Mouse (Mus musculus) naive thymus-derived CD4-positive, alpha-beta T cell, adult 2 months (primary cell): ENCODE results near the gene Utp3.
"Not testable (repeated sequence)": the region's sequence is repeated elsewhere in the genome, so short reads cannot be mapped to it uniquely, and the experiment has no call there.

Experiments
- DNase-seq: peaks from one replicate; pipeline ENCODE4 v3.0.0-alpha.2; 2011; ENCODE audit warnings: low read depth

Utp3 gene

DNA sequence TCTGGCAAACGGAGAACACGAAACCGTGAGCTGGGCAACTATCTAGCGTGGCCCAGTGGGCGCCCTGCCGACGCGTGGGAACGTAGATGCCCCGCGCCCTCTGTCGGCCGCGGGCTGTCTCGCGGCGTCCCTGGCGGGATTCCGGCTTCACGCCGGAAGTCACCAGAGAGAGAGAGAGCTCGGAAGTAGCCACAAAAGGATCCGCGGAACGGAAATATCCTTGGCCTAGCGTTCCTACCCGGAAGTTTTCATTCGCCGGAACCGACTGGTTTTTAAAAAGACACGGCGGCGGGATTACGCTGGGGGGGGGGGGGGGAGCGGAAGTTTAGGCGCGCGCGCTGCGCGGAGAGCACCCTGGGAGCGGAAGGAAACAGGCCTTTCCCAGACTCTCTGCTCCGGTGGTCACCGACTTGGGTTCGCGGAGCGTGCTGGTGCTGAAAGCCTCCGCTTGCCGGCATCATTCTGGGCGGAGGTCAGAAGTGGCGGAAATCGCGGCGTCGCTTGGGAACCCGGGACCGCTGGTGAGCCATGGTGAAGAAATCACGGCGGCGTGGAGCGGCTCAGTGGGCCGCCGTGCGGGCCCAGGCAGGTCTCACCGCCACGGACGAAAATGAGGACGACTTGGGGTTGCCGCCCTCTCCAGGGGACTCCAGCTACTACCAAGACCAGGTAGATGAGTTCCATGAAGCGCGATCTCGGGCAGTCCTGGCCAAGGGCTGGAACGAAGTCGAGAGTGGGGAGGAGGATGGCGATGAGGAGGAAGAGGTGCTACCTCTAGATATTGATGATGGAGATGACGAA lies at the start of gene Utp3:
Utp3 (plus strand) TSS at position 377 of the 801 bp plus-strand sequence.
- peak; percentile 100 for DNase-seq

GRCm38 (mm10) chr5:88508555-88508954 lies 45.7 kb upstream of the Utp3 start:
- DNase-seq, result no peak

- DNase-seq, result no peak
These were observed 45.3 kb upstream of the Utp3 start for GRCm38 (mm10) chr5:88508990-88509389.

GRCm38 (mm10) chr5:88519232-88519631 lies 35.0 kb upstream of the Utp3 start:
- peak; percentile 72 for DNase-seq

DNA sequence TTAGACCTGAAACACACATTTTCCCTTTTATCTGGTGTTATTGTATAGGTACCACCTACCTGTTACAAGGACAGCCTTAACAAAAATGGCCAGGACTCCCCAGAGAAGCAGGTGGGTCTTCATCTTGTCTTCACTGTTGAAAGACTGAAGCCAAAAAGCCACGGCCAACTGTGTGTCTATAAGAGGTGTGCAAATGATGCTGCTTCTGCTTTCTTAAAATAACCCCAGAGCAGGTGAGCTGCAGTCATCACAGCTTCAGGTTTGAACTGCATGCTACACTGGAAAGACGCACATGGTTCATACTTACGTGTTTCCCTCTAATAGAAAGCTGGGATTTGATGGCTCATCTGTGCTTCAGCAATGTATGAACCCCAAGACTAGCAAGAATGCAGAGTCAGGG lies 26.6 kb upstream of the Utp3 start, which contains the start of gene Jchain:
Jchain (minus strand) TSS at position 235 of the 400 bp plus-strand sequence.
- DNase-seq, result no peak

GRCm38 (mm10) chr5:88530908-88531307 lies 23.4 kb upstream of the Utp3 start:
- DNase-seq, result no peak

GRCm38 (mm10) chr5:88534697-88535096 lies 19.6 kb upstream of the Utp3 start:
- no peak for DNase-seq

DNA sequence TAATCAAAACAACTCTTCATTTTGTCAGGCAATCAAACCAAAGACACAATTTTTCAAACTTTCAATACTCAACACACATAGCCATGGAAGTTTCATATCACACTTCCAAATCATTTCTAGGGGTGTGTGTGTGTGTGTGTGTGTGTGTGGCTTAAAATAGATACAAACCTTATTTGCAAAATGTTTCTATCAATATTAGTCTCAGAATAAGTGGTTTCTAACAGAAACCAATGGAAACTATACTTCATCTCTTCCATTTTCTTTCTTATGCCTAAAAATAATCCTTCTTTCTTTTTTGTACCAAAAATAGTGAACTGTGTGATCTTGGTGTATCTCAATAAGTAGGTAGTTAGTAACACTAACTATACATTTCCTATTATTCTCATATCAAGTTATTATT lies 13.4 kb upstream of the Utp3 start:
- no peak for DNase-seq

- peak; percentile 64 for DNase-seq
These were observed 11.5 kb upstream of the Utp3 start for GRCm38 (mm10) chr5:88542651-88543282.

DNA sequence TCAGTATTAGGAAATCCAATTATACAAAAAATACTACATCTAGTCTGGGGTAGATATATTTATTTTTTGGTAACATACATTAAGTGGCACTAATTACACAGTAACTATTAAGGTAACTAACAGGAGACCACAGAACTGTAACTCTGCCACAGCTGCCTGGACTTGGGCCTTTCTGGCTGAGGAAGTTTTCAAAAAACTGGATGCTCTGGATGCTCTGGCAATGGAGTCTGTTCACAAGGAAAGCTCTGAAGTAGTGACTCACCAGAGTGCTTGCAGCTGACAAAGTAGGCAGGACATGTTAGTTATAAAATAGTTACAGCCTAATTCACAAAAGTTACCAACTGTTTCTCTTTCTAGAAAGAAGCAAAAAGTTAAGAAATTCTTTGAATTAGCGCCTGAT lies 9.9 kb upstream of the Utp3 start:
- not testable (repeated sequence) for DNase-seq

DNA sequence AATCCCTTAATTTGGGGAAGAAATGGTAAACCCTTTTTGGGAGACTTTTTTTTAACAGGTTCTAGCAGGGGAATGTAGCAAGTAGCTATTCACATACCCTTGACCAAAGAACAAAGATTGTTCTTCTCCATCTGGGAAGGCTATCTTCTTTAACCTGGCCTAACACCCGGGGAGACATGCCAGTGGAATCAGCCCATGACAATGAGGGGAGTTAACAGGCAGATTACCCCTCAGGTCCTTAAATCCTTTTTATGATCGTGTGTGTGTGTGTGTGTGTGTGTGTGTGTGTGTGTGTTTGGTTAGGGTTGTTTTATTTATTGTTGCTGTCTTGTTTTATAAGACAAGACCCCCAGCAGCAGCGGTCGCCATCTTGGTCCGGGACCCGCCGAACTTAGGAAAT lies 8.7 kb upstream of the Utp3 start:
- DNase-seq, result no peak

DNA sequence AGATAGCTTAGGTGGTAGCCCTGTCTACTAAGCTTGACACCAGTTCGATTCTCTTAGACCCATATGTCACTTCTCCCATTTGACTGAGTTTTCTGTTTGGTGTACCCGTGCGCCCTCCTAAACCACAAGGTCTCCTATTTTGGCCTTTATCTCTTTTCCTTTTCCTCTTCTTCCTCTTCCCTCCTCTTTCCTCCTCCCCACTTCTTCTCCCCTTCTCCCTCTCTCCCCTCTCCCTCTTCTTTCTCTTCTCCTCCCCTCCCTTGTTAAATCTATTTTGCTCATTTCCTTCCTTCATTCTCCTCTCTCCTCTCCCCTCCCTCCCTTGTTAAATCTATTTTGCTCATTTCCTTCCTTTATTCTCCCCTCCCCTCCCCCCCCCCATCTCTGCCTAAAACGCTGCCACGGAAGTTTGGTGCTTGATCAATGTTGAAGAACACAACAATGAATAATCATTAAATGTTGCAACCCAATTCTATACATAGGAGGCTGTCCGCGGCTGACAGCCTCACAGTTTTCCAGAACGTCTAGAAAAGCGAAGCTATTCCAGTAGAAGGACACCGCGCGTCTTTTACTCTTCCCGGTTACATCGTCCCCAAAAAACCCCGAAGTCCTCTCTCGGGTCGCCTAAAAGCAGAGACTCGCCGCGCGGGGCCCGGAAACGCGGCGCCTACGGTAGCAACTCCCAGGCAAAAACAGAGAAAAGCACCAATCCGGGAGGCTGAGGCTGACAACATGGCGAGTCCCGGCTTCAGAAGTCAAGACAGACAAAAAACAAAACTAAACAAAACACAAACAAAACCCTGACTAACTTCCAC lies 784 bp upstream of the Utp3 start:
- no peak for DNase-seq

GRCm38 (mm10) chr5:88558991-88559390 lies 4.7 kb downstream of the Utp3 start:
- DNase-seq, result no peak

DNA sequence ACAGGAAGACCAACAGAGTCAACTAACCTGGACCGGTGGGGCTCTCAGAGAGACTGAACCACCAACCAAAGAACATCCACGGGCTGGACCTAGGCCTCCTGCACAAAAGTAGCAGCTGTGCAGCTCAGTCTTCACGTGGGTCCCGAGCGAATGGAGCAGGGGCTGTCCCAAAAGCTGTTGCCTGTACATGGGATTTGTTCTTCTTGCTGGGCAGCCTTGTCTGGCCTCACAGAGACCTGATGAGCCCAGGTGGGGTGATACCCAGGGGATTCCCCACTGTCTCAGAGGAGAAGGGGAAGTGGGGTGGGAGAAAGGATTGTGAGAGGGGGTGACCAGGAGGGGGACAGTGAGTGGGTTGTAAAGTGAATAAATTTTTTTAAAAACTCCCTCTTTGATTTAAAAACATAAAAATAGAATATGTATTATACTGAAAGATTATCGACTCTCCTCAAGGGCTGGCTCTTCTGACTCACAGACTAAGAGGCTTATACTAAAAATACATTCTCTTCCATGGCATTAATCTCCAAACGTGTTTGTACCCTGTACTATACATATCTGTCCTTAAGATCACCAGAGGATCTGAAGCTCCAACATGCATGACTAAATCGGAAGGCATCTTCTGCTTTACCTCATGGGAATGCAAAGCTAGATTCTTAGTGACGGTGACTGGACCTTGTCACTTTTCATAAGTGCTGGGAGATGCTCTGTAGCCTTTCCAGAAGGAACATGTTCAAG lies 7.0 kb downstream of the Utp3 start:
- no peak for DNase-seq

DNA sequence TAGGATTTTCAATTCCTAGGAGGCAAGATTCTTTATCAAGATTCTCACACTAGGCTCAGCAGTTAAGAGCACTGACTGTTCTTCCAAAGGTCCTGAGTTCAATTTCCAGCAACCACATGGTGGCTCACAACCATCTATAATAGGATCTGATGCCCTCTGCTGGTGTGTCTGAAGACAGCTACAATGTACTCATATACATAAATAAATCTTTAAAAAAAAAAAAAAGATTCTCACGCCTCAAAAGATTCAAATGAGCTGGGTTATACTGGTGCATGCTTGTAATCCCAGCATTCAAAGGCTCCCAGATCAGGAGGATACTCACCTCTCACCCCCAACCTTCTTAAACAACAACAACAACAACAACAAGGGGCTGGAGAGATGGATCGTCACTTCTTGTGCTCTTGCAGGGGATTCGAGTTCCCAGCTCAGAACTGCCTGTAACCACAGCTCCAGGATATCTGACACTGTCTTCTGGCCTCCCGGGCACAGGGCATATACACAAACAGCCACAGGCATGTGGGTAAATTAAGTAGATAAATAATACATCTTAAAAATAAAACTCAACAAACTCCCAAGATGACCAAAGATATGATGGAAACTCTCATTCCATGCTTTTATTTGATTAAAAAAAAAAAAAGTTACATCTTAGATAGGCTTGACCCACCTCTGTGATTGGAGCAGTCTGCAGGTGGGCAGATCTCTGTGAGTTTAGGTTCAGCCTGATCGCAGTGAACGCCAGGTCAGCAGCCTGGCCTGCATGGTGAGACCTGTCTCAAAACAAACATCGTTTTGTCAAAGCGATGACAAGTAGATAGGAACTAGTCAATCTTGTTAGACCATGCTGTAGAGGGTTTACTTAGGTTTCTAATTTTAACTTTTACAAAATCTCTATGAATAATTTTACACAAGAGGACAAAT lies 8.9 kb downstream of the Utp3 start:
- DNase-seq, result no peak

- peak; percentile 75 for DNase-seq
These were observed 10.4 kb downstream of the Utp3 start, which contains the start of gene Rufy3 for GRCm38 (mm10) chr5:88564501-88565147. Rufy3 (plus strand) TSS chr5:88565040.

GRCm38 (mm10) chr5:88565148-88566033 lies 11.1 kb downstream of the Utp3 start:
- peak; percentile 49 for DNase-seq

DNA sequence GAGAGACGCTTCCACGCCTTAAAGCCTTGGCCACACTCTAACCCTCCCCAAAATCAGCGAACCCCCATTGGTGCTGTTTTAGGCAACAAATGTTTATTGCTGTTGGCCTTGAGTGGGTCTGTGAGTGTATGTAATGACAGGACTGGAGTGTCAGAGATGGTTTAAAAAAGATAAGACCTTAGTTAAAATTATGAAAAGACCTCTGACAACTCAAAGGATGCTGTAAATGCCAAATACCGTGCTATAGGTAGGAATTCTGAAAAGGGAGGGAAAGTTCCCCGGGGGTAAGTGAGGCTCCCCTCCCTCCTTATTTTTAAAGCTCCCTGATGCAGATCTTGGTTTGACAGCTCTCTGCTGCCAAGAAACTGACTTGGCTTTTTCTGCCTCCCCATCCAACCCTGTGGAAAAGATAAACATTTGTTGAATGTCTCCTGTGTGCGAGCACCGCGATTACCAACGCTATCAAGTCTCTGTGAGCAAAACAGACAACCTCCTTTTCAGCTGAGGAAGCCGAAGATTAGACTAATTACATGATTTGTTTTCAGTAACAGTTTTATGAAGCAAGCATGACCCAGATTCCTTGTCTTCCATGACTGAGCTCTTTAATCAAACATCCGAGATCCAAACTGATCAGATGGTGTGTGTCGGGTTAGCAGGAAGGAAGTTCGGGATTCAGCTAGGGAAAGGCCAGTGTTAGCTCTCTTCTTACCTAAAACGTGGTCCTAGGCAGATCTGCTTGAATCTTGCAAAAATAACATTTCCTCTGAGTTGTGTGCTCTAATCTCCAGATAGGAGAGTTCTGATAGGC lies 12.0 kb downstream of the Utp3 start:
- no peak for DNase-seq
